Mouse (Mus musculus) intestine, embryonic 15.5 days (tissue): ENCODE results near the gene Prss33. TPM values are rescaled to one million over a fixed set of nuclear protein-coding genes. Genes with fewer than 3 reads are reported as not detected.

Experiments used
- ATAC-seq: fragments of 200-750 bp; cut with Nextera tagmentation; 2 replicates; pipeline ENCODE4 v1.8.0; 2017; ENCODE audit warnings: moderate TSS enrichment, moderate library complexity
- H3K27ac ChIP-seq: fragments of 300-500 bp; sonication (generic); 2 replicates; pipeline ENCODE4 v1.5.1; 2015; ENCODE audit warnings: mild to moderate bottlenecking, inconsistent platforms
- H3K27me3 ChIP-seq: fragments of 300-500 bp; sonication (generic); replicated peaks from 2 replicates; pipeline ENCODE4 v1.6.1; 2015; ENCODE audit warnings: inconsistent platforms
- H3K36me3 ChIP-seq: fragments of 300-500 bp; sonication (generic); 2 replicates; pipeline ENCODE4 v1.6.1; 2015; ENCODE audit warnings: inconsistent platforms
- H3K4me1 ChIP-seq: fragments of 300-500 bp; sonication (generic); replicated peaks from 2 replicates; pipeline ENCODE4 v1.6.1; 2015; ENCODE audit warnings: inconsistent platforms
- H3K4me2 ChIP-seq: fragments of 300-500 bp; sonication (generic); replicated peaks from 2 replicates; pipeline ENCODE4 v1.6.1; 2015; ENCODE audit warnings: mild to moderate bottlenecking, inconsistent platforms
- H3K4me3 ChIP-seq: fragments of 300-500 bp; sonication (generic); replicated peaks from 2 replicates; pipeline ENCODE4 v1.5.1; 2015; ENCODE audit warnings: inconsistent platforms
- H3K9ac ChIP-seq: fragments of 300-500 bp; sonication (generic); 2 replicates; pipeline ENCODE4 v1.6.1; 2015; ENCODE audit warnings: inconsistent platforms
- H3K9me3 ChIP-seq: fragments of 300-500 bp; sonication (generic); 2 replicates; pipeline ENCODE4 v1.6.1; 2016; ENCODE audit warnings: inconsistent platforms
- WGBS: fragments of 180-500 bp; shearing (Covaris S2); methylation state at CpG from one replicate; pipeline ENCODE4 v1.1.7; 2015; 5-methylcytosine and 5-hydroxymethylcytosine counted together
- polyA plus RNA-seq: library from polyadenylated mRNA; unstranded; fragments of >200 nt; fragmentation: Nextera tagmentation; extraction: Ambion mirVana; gene quantifications from 2 replicates; pipeline ENCODE4 v1.2.1, GENCODE M21; 2015

Prss33 gene
- polyA plus RNA-seq, 1 experiment from 2014 or later: 0.14 TPM

GRCm38 (mm10) chr17:23822094-23822493 lies 13.8 kb downstream of the Prss33 start:
- H3K27ac ChIP-seq: no peak overlapping the region
- H3K36me3 ChIP-seq: peaks cover 86% of the 10 kb centered on the region
- no peak overlapping the region for H3K4me2 ChIP-seq
- H3K9ac ChIP-seq: no peak overlapping the region
- WGBS: 59% methylated on average over 6 of the region's 6 CpGs
- no peak for ATAC-seq
- H3K4me1 ChIP-seq: no peaks in the 10 kb centered on the region; the same call in 1 of the 2 replicates
- H3K9me3 ChIP-seq: peaks cover 5% of the 10 kb centered on the region; the same call in 1 of the 2 replicates
- no peaks in the 10 kb centered on the region for H3K27me3 ChIP-seq
- no peak overlapping the region for H3K4me3 ChIP-seq

GRCm38 (mm10) chr17:23820731-23821130 lies 15.1 kb downstream of the Prss33 start:
- 97% methylated on average over 5 of the region's 5 CpGs for WGBS
- no peak for ATAC-seq
- peaks cover 5% of the 10 kb centered on the region; the same call in 1 of the 2 replicates for H3K9me3 ChIP-seq
- H3K27ac ChIP-seq: no peak overlapping the region
- no peak overlapping the region for H3K4me3 ChIP-seq
- no peaks in the 10 kb centered on the region for H3K27me3 ChIP-seq
- H3K4me1 ChIP-seq: no peaks in the 10 kb centered on the region
- H3K4me2 ChIP-seq: no peak overlapping the region
- H3K9ac ChIP-seq: no peak overlapping the region
- H3K36me3 ChIP-seq: peaks cover 92% of the 10 kb centered on the region

GRCm38 (mm10) chr17:23819235-23819634 lies 16.6 kb downstream of the Prss33 start:
- Histone ChIP-seq H3K4me2 (no peak overlapping the region), H3K9me3 (peaks cover 5% of the 10 kb centered on the region; the same call in 1 of the 2 replicates), H3K9ac (no peak overlapping the region), H3K4me1 (no peaks in the 10 kb centered on the region), H3K4me3 (no peak overlapping the region), H3K36me3 (peaks cover 93% of the 10 kb centered on the region), H3K27me3 (no peaks in the 10 kb centered on the region), H3K27ac (no peak overlapping the region)
- 97% methylated on average over 25 of the region's 25 CpGs for WGBS
- no peak for ATAC-seq

GRCm38 (mm10) chr17:23818579-23818978 lies 17.3 kb downstream of the Prss33 start:
- Histone ChIP-seq H3K4me3 (no peak overlapping the region), H3K27ac (no peak overlapping the region), H3K36me3 (peaks cover 93% of the 10 kb centered on the region), H3K4me2 (no peak overlapping the region), H3K9ac (no peak overlapping the region), H3K4me1 (no peaks in the 10 kb centered on the region), H3K9me3 (peaks cover 5% of the 10 kb centered on the region; the same call in 1 of the 2 replicates), H3K27me3 (no peaks in the 10 kb centered on the region)
- ATAC-seq: no peak
- 94% methylated on average over 8 of the region's 8 CpGs for WGBS

- Histone ChIP-seq H3K36me3 (peaks cover 83% of the 10 kb centered on the region), H3K4me2 (no peak overlapping the region), H3K4me1 (no peaks in the 10 kb centered on the region), H3K9ac (no peak overlapping the region), H3K9me3 (peaks cover 5% of the 10 kb centered on the region; the same call in 1 of the 2 replicates), H3K27me3 (no peaks in the 10 kb centered on the region), H3K27ac (no peak overlapping the region), H3K4me3 (no peak overlapping the region)
- WGBS: 99% methylated on average over 16 of the region's 16 CpGs
- ATAC-seq: 0 out of 2 replicates have a peak, but pooled peaks have one; percentile 38
These were observed 20.2 kb downstream of the Prss33 start for GRCm38 (mm10) chr17:23815641-23816040.

GRCm38 (mm10) chr17:23807918-23808317 lies 27.9 kb downstream of the Prss33 start:
- Histone ChIP-seq H3K36me3 (peaks cover 37% of the 10 kb centered on the region), H3K4me1 (peaks cover 18% of the 10 kb centered on the region), H3K9me3 (no peaks in the 10 kb centered on the region), H3K27me3 (no peaks in the 10 kb centered on the region), H3K4me3 (no peak overlapping the region), H3K9ac (no peak overlapping the region), H3K4me2 (no peak overlapping the region), H3K27ac (no peak overlapping the region)
- WGBS: 88% methylated on average over 3 of the region's 3 CpGs
- no peak for ATAC-seq

GRCm38 (mm10) chr17:23806867-23807266 lies 29.0 kb downstream of the Prss33 start:
- no peaks in the 10 kb centered on the region for H3K27me3 ChIP-seq
- H3K36me3 ChIP-seq: peaks cover 29% of the 10 kb centered on the region
- peaks cover 18% of the 10 kb centered on the region for H3K4me1 ChIP-seq
- WGBS: 75% methylated on average over 25 of the region's 25 CpGs
- no peak overlapping the region for H3K9ac ChIP-seq
- no peak overlapping the region for H3K27ac ChIP-seq
- peak overlapping the region; percentile 41 for H3K4me2 ChIP-seq
- H3K9me3 ChIP-seq: no peaks in the 10 kb centered on the region
- no peak for ATAC-seq
- H3K4me3 ChIP-seq: 0 out of 2 replicates have a peak overlapping the region, but pooled peaks have one; percentile 9

GRCm38 (mm10) chr17:23804426-23805085 lies 31.3 kb downstream of the Prss33 start:
- Histone ChIP-seq H3K27me3 (no peaks in the 10 kb centered on the region), H3K9ac (peak overlapping the region; percentile 96), H3K36me3 (peaks cover 12% of the 10 kb centered on the region; the same call in 1 of the 2 replicates), H3K4me2 (peak overlapping the region; percentile 76), H3K4me1 (peaks cover 18% of the 10 kb centered on the region), H3K9me3 (no peaks in the 10 kb centered on the region), H3K4me3 (peak overlapping the region; percentile 98), H3K27ac (no peak overlapping the region)
- WGBS: 2% methylated on average over 8 of the region's 8 CpGs
- ATAC-seq: no peak

GRCm38 (mm10) chr17:23803366-23804041 lies 32.4 kb downstream of the Prss33 start:
- H3K4me3 ChIP-seq: peak overlapping the region; percentile 98
- H3K4me1 ChIP-seq: peaks cover 18% of the 10 kb centered on the region
- peak overlapping the region; percentile 96 for H3K9ac ChIP-seq
- no peaks in the 10 kb centered on the region for H3K9me3 ChIP-seq
- no peaks in the 10 kb centered on the region for H3K27me3 ChIP-seq
- 0 out of 2 replicates have a peak, but pooled peaks cover 4% of the 10 kb centered on the region for H3K36me3 ChIP-seq
- peak overlapping the region; percentile 95 for H3K27ac ChIP-seq
- WGBS: under 1% methylated on average over 42 of the region's 83 CpGs
- H3K4me2 ChIP-seq: peak overlapping the region; percentile 76
- peak; percentile 79 for ATAC-seq

GRCm38 (mm10) chr17:23802746-23803365 lies 33.0 kb downstream of the Prss33 start:
- Histone ChIP-seq H3K4me3 (peak overlapping the region; percentile 98), H3K4me2 (peak overlapping the region; percentile 76), H3K9ac (peak overlapping the region; percentile 96), H3K36me3 (0 out of 2 replicates have a peak, but pooled peaks cover 4% of the 10 kb centered on the region), H3K9me3 (no peaks in the 10 kb centered on the region), H3K4me1 (peaks cover 18% of the 10 kb centered on the region), H3K27ac (peak overlapping the region; percentile 95), H3K27me3 (no peaks in the 10 kb centered on the region)
- WGBS: 0% methylated on average over 58 of the region's 60 CpGs
- ATAC-seq: peak; percentile 99

- no peak overlapping the region for H3K4me2 ChIP-seq
- WGBS: 92% methylated on average over 10 of the region's 10 CpGs
- H3K27me3 ChIP-seq: no peaks in the 10 kb centered on the region
- no peak for ATAC-seq
- no peaks in the 10 kb centered on the region for H3K9me3 ChIP-seq
- H3K36me3 ChIP-seq: no peaks in the 10 kb centered on the region
- no peak overlapping the region for H3K27ac ChIP-seq
- H3K4me3 ChIP-seq: no peak overlapping the region
- H3K9ac ChIP-seq: no peak overlapping the region
- peaks cover 11% of the 10 kb centered on the region for H3K4me1 ChIP-seq
These were observed 34.2 kb downstream of the Prss33 start for GRCm38 (mm10) chr17:23801627-23802026.

- H3K4me1 ChIP-seq: no peaks in the 10 kb centered on the region
- no peak for ATAC-seq
- no peaks in the 10 kb centered on the region for H3K36me3 ChIP-seq
- H3K4me2 ChIP-seq: no peak overlapping the region
- H3K9ac ChIP-seq: no peak overlapping the region
- H3K27me3 ChIP-seq: no peaks in the 10 kb centered on the region
- H3K4me3 ChIP-seq: no peak overlapping the region
- no peak overlapping the region for H3K27ac ChIP-seq
- WGBS: 73% methylated on average over 7 of the region's 7 CpGs
- no peaks in the 10 kb centered on the region for H3K9me3 ChIP-seq
These were observed 38.5 kb downstream of the Prss33 start for GRCm38 (mm10) chr17:23797316-23797715.
